Mouse (Mus musculus): ENCODE results near the gene Prkcd. TPM values are rescaled to one million over a fixed set of nuclear protein-coding genes. Genes with fewer than 3 reads are reported as not detected.

Gene Prkcd
- total RNA-seq, 2 experiments from 2014 or later, result 10.5 to 14.3 TPM

DNA sequence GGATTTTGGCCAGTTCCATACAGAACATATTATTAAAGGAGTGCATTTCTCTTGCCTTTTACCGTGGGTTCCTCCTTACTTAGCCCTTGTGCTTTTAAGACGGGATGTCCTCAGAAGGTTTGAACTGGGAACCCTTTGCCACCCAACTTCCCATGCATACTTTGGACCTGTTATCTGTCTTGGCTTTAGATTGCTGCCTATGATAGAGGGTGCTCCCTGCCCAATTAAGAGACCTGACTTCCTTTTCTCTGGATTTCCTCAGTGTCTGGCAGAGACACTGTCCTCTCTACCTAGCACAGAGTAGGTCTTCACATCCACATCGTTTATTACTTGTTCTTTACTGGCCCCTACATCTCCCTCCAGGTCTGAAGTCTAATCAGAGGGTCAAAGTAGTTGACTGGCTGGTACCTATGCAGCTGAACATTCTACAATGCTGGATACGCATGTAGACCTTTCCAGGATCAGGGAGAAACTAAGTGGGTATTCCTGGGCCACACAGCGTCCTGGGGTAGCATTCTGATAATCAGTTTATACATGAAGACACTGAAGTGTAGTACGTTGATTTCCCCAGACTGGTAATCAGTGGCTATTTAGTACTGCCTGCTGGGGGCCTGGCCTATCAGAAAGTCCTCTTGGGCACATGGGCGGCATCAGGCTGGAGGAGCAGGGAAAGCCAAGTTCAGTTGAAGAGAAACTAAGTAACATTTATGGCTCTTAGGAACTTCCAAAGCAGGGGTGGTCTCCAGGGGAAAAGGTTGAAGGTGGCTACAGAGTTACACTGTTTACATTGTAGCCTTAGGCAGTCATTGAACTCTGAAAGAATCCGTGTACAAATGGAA, 75.6 kb downstream of the Prkcd start:
- intact Hi-C loops (cut with DNase I), result loop anchor here (2.0 kb wide), 1 partner anchor 14 kb away; no protein-coding TSS in a partner anchor
- no peak for DNase-seq

DNA sequence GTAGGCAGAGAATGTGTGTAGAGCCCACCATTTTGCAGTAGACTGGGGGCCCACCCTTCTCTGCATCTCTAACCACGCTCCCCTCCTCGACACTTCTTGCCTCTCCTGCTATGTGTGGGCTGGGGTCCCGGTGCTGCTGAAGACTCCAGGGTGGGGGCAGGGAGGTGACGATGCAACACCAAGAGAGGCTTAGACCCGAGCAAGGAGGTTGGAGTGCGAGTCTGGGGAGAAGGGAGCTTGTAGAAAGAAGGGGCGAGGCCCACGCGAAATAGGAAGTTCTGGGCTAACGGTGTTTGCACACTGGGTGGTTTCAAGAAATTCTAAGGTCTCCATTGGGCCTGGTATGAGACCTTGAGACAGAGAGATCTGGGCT, 76.2 kb downstream of the Prkcd start:
- intact Hi-C loops (cut with DNase I), result loop anchor here (2.0 kb wide), 1 partner anchor 15 kb away; no protein-coding TSS in a partner anchor
- DNase-seq, result peak in 1 of 2 experiments; percentile 31

DNA sequence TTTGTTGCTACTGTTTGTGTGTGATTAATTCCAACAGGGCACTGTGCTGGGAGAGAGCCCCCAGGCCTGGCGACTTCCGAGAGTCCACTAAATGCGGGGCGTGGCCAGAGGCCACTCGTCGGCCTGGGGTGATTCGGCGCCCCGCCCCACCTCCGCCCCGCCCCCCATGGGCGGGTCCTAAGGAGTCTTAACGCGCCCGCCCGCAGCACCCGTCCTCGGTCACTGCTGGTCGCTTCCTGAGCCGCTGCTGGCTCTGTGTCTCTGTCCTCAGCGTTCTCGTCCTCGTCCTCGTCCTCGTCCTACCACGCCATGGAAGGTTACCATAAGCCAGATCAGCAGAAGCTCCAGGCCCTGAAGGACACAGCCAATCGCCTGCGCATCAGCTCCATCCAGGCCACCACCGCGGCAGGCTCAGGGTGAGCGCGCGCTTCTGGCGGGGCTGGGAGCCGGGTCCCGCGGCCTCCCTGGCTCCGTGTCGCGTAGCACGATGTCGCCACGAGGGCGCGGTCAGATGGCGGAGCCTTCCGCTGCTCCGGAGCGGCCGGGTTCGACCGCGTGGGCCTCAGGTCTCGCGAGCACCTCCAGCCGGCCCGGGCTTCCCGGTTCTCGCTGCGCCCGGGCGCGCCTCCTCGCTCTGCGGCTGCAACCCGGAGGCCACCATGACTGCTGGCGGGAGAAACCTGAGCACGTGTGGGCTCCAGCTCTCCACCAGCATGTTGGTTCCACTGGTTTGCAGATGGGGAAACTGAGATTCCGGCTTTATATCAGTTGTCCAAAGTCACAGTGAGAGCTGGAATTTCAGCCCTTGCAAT, 76.8 kb downstream of the Prkcd start:
- intact Hi-C loops (cut with DNase I), result no loop called here
- peak; percentile 94 to 95 for DNase-seq

- intact Hi-C loops (cut with DNase I), result no loop called here
Observed at GRCm38 (mm10) chr14:30548131-30548720, 77.8 kb downstream of the Prkcd start, which contains the start of gene Tkt. Tkt (plus strand) TSS chr14:30548359.

More at GRCm38 (mm10) chr14:30548131-30548720, 77.8 kb downstream of the Prkcd start, which contains the start of gene Tkt:
- peak; percentile 73 to 79 for DNase-seq

Small RNA genes lying within 50 kb of the gene (microRNA-seq; reads per million reads assigned to microRNA genes)
- gene Mir3076 (ENCODE audit: borderline number of aligned reads in 2 of 2), result 7.4 to 10.1 reads per million in 2 experiments

Other genes starting within 250 kb of the Prkcd start
- gene Dcp1a, start 146.7 kb downstream of the Prkcd start, total RNA-seq (2021), result 10 to 100 TPM; 11.6 to 12.6 TPM
- gene Cacna1d, start 134.8 kb downstream of the Prkcd start, total RNA-seq (2021), result 1 to 10 TPM; 2.7 to 3.5 TPM
- gene Tkt, start 77.9 kb downstream of the Prkcd start, total RNA-seq (2021), result 10 to 100 TPM; 32.9 to 50.2 TPM
- gene Rft1, start 28.1 kb upstream of the Prkcd start, total RNA-seq (2021), result 1 to 10 TPM; 6.8 to 7.4 TPM
- 10 to 100 TPM; 11.1 to 13.4 TPM for gene Sfmbt1, start 88.6 kb upstream of the Prkcd start, total RNA-seq (2021)
- 1 to 10 TPM; 7.6 to 9.6 TPM for gene Tmem110, start 199.4 kb upstream of the Prkcd start, total RNA-seq (2021)

Measured in heart, postnatal 36 days (tissue).